Mouse (Mus musculus) kidney, embryonic 16.5 days (tissue): ENCODE data around the gene Sorbs1. TPM values are rescaled to one million over a fixed set of nuclear protein-coding genes. Genes with fewer than 3 reads are reported as not detected.

Source experiments
- polyA plus RNA-seq: library from polyadenylated mRNA; unstranded; fragments of >200 nt; fragmentation: Nextera tagmentation; extraction: Ambion mirVana; gene quantifications from 2 replicates; pipeline ENCODE4 v1.2.1, GENCODE M21; 2015

Sorbs1 gene
- polyA plus RNA-seq, 1 experiment from 2014 or later: 60.1 TPM

Other genes with a start within 250 kb of the Sorbs1 start
- gene Pdlim1, start 241.9 kb downstream of the Sorbs1 start, polyA plus RNA-seq: 37.9 and 39.5 TPM in 2 replicates
- 58.9 and 60.4 TPM in 2 replicates for gene Aldh18a1, start 74.7 kb upstream of the Sorbs1 start, polyA plus RNA-seq
- 11.5 and 12.2 TPM in 2 replicates for gene Tctn3, start 98.5 kb upstream of the Sorbs1 start, polyA plus RNA-seq
- 6.6 and 8.9 TPM in 2 replicates for gene Entpd1, start 98.6 kb upstream of the Sorbs1 start, polyA plus RNA-seq
- gene Cc2d2b, start 235.0 kb upstream of the Sorbs1 start, polyA plus RNA-seq: 0.04 TPM in 1 of 2 replicates, not detected in the other